Mouse (Mus musculus) gastrocnemius, postnatal 25 days (tissue): ENCODE results near the gene Olfr214. TPM values are rescaled to one million over a fixed set of nuclear protein-coding genes. Genes with fewer than 3 reads are reported as not detected.
"Not testable (repeated sequence)": the region's sequence is repeated elsewhere in the genome, so short reads cannot be mapped to it uniquely, and the experiment has no call there.

Source experiments
- DNase-seq: peaks from one replicate; pipeline ENCODE4 v3.0.0; 2022
- long read RNA-seq, 2 experiments: library from polyadenylated mRNA; stranded (forward); transcript quantifications; one replicate each; pipeline ENCODE4 v2.0.0; 2021
- total RNA-seq, 2 experiments: library from RNA; stranded (reverse); gene quantifications; 1 replicate in 1 of 2; 2 replicates in 1 of 2; pipeline ENCODE4 v1.2.3; 2021

Olfr214 gene
- total RNA-seq: not detected
- long read RNA-seq, experiment 1: 0 reads
- long read RNA-seq, experiment 2: 0 reads

GRCm38 (mm10) chr6:116553935-116554334, at the start of gene Olfr214:
Gene Olfr214, plus strand, starts transcription at chr6:116554235.
- DNase-seq: no peak

GRCm38 (mm10) chr6:116506302-116507003, 47.6 kb upstream of the Olfr214 start, which contains the start of gene Olfr212:
Gene Olfr212, plus strand, starts transcription at chr6:116506516.
- not testable (repeated sequence) for DNase-seq

GRCm38 (mm10) chr6:116514832-116515231, 39.2 kb upstream of the Olfr214 start:
- DNase-seq: no peak

GRCm38 (mm10) chr6:116538156-116538555, 15.9 kb upstream of the Olfr214 start, which contains the start of gene Olfr213:
Gene Olfr213, plus strand, starts transcription at chr6:116538456.
- DNase-seq: no peak

GRCm38 (mm10) chr6:116542500-116542899, 11.5 kb upstream of the Olfr214 start:
- no peak for DNase-seq

- not testable (repeated sequence) for DNase-seq
Observed at GRCm38 (mm10) chr6:116550841-116551240, 3.2 kb upstream of the Olfr214 start, which contains the start of gene Gm5580. Gene Gm5580, plus strand, starts transcription at chr6:116551141.

- no peak for DNase-seq
Observed at GRCm38 (mm10) chr6:116554952-116555351, 917 bp downstream of the Olfr214 start.

GRCm38 (mm10) chr6:116569834-116570233, 15.8 kb downstream of the Olfr214 start:
- DNase-seq: no peak

GRCm38 (mm10) chr6:116584095-116584494, 30.1 kb downstream of the Olfr214 start, which contains the start of gene Olfr215:
Gene Olfr215, minus strand, starts transcription at chr6:116584195.
- DNase-seq: no peak

GRCm38 (mm10) chr6:116600969-116601368, 46.9 kb downstream of the Olfr214 start:
- DNase-seq: not testable (repeated sequence)

GRCm38 (mm10) chr6:116607230-116607629, 53.2 kb downstream of the Olfr214 start:
- DNase-seq: no peak

Other genes with a start within 250 kb of the Olfr214 start
- gene March8, start 216.2 kb upstream of the Olfr214 start, total RNA-seq: 10 to 100 TPM; 24.4 to 27.1 TPM
- 1 to 10 TPM; 1.1 to 1.3 TPM for gene Alox5, start 93.1 kb upstream of the Olfr214 start, total RNA-seq
- gene Olfr211, start 65.1 kb upstream of the Olfr214 start, total RNA-seq: not detected
- gene Olfr212, start 47.7 kb upstream of the Olfr214 start, total RNA-seq: not detected
- gene Olfr213, start 15.8 kb upstream of the Olfr214 start, total RNA-seq: not detected
- 1 to 10 TPM in 1 of 2 experiments, under 1 TPM in 1; 0.78 to 1.4 TPM for gene Gm5580, start 3.1 kb upstream of the Olfr214 start, total RNA-seq
- not detected for gene Olfr215, start 30.0 kb downstream of the Olfr214 start, total RNA-seq
- gene Zfp422, start 74.8 kb downstream of the Olfr214 start, total RNA-seq: 1 to 10 TPM; 7.9 to 8.4 TPM
- 1 to 10 TPM; 1.5 to 7.2 TPM for gene Depp1, start 96.4 kb downstream of the Olfr214 start, total RNA-seq
- gene Rassf4, start 119.7 kb downstream of the Olfr214 start, total RNA-seq: 1 to 10 TPM; 1.2 to 2.3 TPM
- gene Tmem72, start 162.7 kb downstream of the Olfr214 start, total RNA-seq: under 1 TPM; 0.03 to 0.13 TPM